Mouse (Mus musculus) embryo, embryonic 10 days (tissue): ENCODE measurements around the gene Nmnat2.
A peak's percentile ranks its signal among the peaks of the same experiment; 100 is the strongest.

Source experiments
- DNase-seq: peaks from one replicate; pipeline ENCODE4 v3.0.0-alpha.2; 2015; ENCODE audit warnings: low spot score

The Nmnat2 gene

GRCm38 (mm10) chr1:153019128-153019527, 64.3 kb downstream of the Nmnat2 start:
- DNase-seq, result no peak

- no peak for DNase-seq
These were observed 64.8 kb downstream of the Nmnat2 start for GRCm38 (mm10) chr1:153019623-153020022.

- no peak for DNase-seq
These were observed 66.3 kb downstream of the Nmnat2 start for GRCm38 (mm10) chr1:153021034-153021638.

GRCm38 (mm10) chr1:153023018-153023417, 68.2 kb downstream of the Nmnat2 start:
- DNase-seq, result no peak

- no peak for DNase-seq
These were observed 69.1 kb downstream of the Nmnat2 start for GRCm38 (mm10) chr1:153023875-153024274.

GRCm38 (mm10) chr1:153024453-153024852, 69.7 kb downstream of the Nmnat2 start:
- no peak for DNase-seq

- peak; percentile 55 for DNase-seq
These were observed 76.6 kb downstream of the Nmnat2 start for GRCm38 (mm10) chr1:153031345-153031744.

- no peak for DNase-seq
These were observed 77.2 kb downstream of the Nmnat2 start for GRCm38 (mm10) chr1:153031954-153032353.

- no peak for DNase-seq
These were observed 78.5 kb downstream of the Nmnat2 start for GRCm38 (mm10) chr1:153033145-153033908.

- no peak for DNase-seq
These were observed 79.3 kb downstream of the Nmnat2 start for GRCm38 (mm10) chr1:153034064-153034463.

- DNase-seq, result peak; percentile 83
These were observed 80.6 kb downstream of the Nmnat2 start for GRCm38 (mm10) chr1:153035328-153035944.

- no peak for DNase-seq
These were observed 82.9 kb downstream of the Nmnat2 start for GRCm38 (mm10) chr1:153037353-153038345.

GRCm38 (mm10) chr1:153040091-153040490, 85.3 kb downstream of the Nmnat2 start:
- peak; percentile 78 for DNase-seq

GRCm38 (mm10) chr1:153041046-153041445, 86.3 kb downstream of the Nmnat2 start:
- DNase-seq, result no peak

GRCm38 (mm10) chr1:153042318-153042717, 87.5 kb downstream of the Nmnat2 start:
- no peak for DNase-seq

- no peak for DNase-seq
These were observed 88.5 kb downstream of the Nmnat2 start for GRCm38 (mm10) chr1:153043332-153043731.

- DNase-seq, result no peak
These were observed 90.6 kb downstream of the Nmnat2 start for GRCm38 (mm10) chr1:153045368-153045767.

- DNase-seq, result peak; percentile 89
These were observed 93.5 kb downstream of the Nmnat2 start for GRCm38 (mm10) chr1:153048147-153048878.

- DNase-seq, result no peak
These were observed 94.7 kb downstream of the Nmnat2 start for GRCm38 (mm10) chr1:153049451-153049850.

GRCm38 (mm10) chr1:153051474-153051873, 96.7 kb downstream of the Nmnat2 start:
- DNase-seq, result no peak

- DNase-seq, result peak; percentile 52
These were observed 98.8 kb downstream of the Nmnat2 start for GRCm38 (mm10) chr1:153053619-153054018.
